Mouse (Mus musculus) layer of hippocampus, postnatal 14 days (tissue): ENCODE results near the gene Sike1. TPM values are rescaled to one million over a fixed set of nuclear protein-coding genes. Genes with fewer than 3 reads are reported as not detected.
A peak's percentile ranks its signal among the peaks of the same experiment; 100 is the strongest.

Source experiments
- DNase-seq, 2 experiments: peaks; one replicate each; pipeline ENCODE4 v3.0.0; 2021 to 2022; ENCODE audit warnings: low spot score in 2 of 2, mixed read lengths in 1 of 2
- long read RNA-seq, 2 experiments: library from polyadenylated mRNA; stranded (forward); transcript quantifications; one replicate each; pipeline ENCODE4 v2.0.0; 2021
- total RNA-seq, 2 experiments: library from RNA; stranded (reverse); gene quantifications; 2 replicates each; pipeline ENCODE4 v1.2.3; 2021

The Sike1 gene
- total RNA-seq: 10 to 100 TPM; 77.9 to 93.2 TPM
- long read RNA-seq, experiment 1, full-length matches to known transcripts: 34 of 41 reads
- long read RNA-seq, experiment 1, partial matches to known transcripts: 4 of 41 reads
- long read RNA-seq, experiment 1, other reads (novel, unspliced or antisense): 3 of 41 reads
- long read RNA-seq, experiment 2, full-length matches to known transcripts: 40 of 50 reads
- long read RNA-seq, experiment 2, partial matches to known transcripts: 7 of 50 reads
- long read RNA-seq, experiment 2, other reads (novel, unspliced or antisense): 3 of 50 reads

- peak; percentile 90 to 93 for DNase-seq
Measured at GRCm38 (mm10) chr3:102995605-102996321, at the start of gene Sike1. Gene Sike1 (plus strand): TSS chr3:102995708.

- DNase-seq: no peak
Measured at GRCm38 (mm10) chr3:102946312-102946711, 49.2 kb upstream of the Sike1 start.

GRCm38 (mm10) chr3:102946861-102947260, 48.6 kb upstream of the Sike1 start:
- DNase-seq: no peak

- DNase-seq: no peak
Measured at GRCm38 (mm10) chr3:102954476-102954875, 41.0 kb upstream of the Sike1 start.

GRCm38 (mm10) chr3:102955143-102955542, 40.4 kb upstream of the Sike1 start:
- DNase-seq: no peak

- no peak for DNase-seq
Measured at GRCm38 (mm10) chr3:102955596-102955995, 39.9 kb upstream of the Sike1 start.

GRCm38 (mm10) chr3:102964033-102964432, 31.5 kb upstream of the Sike1 start, which contains the start of gene Nr1h5:
Gene Nr1h5 (minus strand): TSS chr3:102964133.
- no peak for DNase-seq

GRCm38 (mm10) chr3:102970067-102970466, 25.4 kb upstream of the Sike1 start:
- no peak for DNase-seq

GRCm38 (mm10) chr3:102970508-102970907, 25.0 kb upstream of the Sike1 start:
- DNase-seq: no peak

GRCm38 (mm10) chr3:102976906-102977305, 18.6 kb upstream of the Sike1 start:
- no peak for DNase-seq

- DNase-seq: peak in 1 of 2 experiments; percentile 31
Measured at GRCm38 (mm10) chr3:102979550-102980348, 15.8 kb upstream of the Sike1 start.

- DNase-seq: no peak
Measured at GRCm38 (mm10) chr3:102980349-102980736, 15.2 kb upstream of the Sike1 start.

- no peak for DNase-seq
Measured at GRCm38 (mm10) chr3:102991041-102991440, 4.5 kb upstream of the Sike1 start.

GRCm38 (mm10) chr3:102992936-102993335, 2.6 kb upstream of the Sike1 start:
- DNase-seq: no peak

- DNase-seq: no peak
Measured at GRCm38 (mm10) chr3:102995233-102995604, 289 bp upstream of the Sike1 start.

- no peak for DNase-seq
Measured at GRCm38 (mm10) chr3:102997036-102997435, 1.5 kb downstream of the Sike1 start.

GRCm38 (mm10) chr3:102997591-102997990, 2.1 kb downstream of the Sike1 start:
- no peak for DNase-seq

- DNase-seq: no peak
Measured at GRCm38 (mm10) chr3:103001595-103001994, 6.1 kb downstream of the Sike1 start.

- no peak for DNase-seq
Measured at GRCm38 (mm10) chr3:103017350-103017749, 21.8 kb downstream of the Sike1 start.

GRCm38 (mm10) chr3:103019462-103019861, 24.0 kb downstream of the Sike1 start:
- DNase-seq: no peak

GRCm38 (mm10) chr3:103020249-103020942, 24.9 kb downstream of the Sike1 start, which contains the start of gene Csde1:
Gene Csde1 (plus strand): TSS chr3:103020426.
- peak; percentile 95 to 98 for DNase-seq
